Mouse (Mus musculus) small intestine, adult 2 months (tissue): ENCODE data around the gene Foxo6.

ENCODE experiments used
- CTCF ChIP-seq: fragments of 200-500 bp; IDR thresholded peaks from 2 replicates; pipeline ENCODE4 v1.5.1; 2012; ENCODE audit warnings: low read depth, mild to moderate bottlenecking, control low read depth, inconsistent platforms, low read length, moderate library complexity, mixed read lengths; ENCODE audit not compliant: insufficient replicate concordance, insufficient read length; ENCODE audit errors: extremely low read depth
- POLR2A ChIP-seq: fragments of 200-500 bp; IDR thresholded peaks from 2 replicates; pipeline ENCODE4 v1.6.1; 2012; ENCODE audit warnings: low read depth, mild to moderate bottlenecking, control low read depth, inconsistent platforms, low read length, moderate library complexity

DNA sequence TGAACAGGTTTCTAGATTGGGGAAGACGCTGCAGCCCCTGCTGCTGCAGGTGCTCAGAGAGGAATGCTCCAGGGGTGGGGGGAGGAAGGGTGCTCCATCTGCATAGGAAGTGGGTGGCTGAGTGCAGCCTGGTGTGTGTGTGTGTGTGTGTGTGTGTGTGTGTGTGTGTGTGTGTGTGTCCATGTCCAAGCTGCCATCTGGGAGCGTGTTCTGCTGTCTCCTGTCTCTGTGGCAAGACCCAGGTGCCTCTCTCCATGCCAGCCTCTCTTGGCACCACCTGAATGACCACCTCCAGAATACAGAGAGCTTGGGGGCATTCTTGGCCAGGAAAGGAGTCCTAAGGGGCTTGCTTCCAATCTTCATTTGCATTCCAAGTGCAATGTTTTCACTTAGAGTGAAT is 24.4 kb downstream of the Foxo6 start:
- no peak for TF ChIP-seq CTCF
- no peak for TF ChIP-seq POLR2A
